Mouse (Mus musculus): ENCODE measurements around the gene Klk15.
"Not testable (repeated sequence)": the region's sequence is repeated elsewhere in the genome, so short reads cannot be mapped to it uniquely, and the experiment has no call there.

Klk15 gene

DNA sequence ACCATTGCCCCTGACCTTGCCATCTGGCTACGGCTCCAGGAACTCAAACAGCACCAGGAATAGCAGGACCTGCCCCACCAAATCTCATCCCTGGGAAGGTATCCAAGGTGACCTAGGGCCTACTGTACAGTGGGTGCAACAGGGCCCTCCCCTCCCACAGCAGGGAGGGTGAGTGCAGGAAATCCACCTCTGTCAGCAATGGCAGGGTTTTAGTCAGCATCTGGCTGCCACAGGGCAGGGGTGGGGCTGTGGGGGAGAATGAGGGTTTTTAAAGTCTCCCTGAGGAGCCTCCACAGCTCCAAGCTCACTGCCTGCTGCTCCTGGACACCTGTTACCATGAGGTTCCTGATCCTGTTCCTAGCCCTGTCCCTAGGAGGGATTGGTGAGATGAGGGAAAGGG, 42.2 kb downstream of the Klk15 start, which contains the start of gene Klk1b9:
TSS of gene Klk1b9 (plus strand) at position 301 of the 400 bp plus-strand sequence.
- not testable (repeated sequence) for ATAC-seq (ENCODE audit: low TSS enrichment)

DNA sequence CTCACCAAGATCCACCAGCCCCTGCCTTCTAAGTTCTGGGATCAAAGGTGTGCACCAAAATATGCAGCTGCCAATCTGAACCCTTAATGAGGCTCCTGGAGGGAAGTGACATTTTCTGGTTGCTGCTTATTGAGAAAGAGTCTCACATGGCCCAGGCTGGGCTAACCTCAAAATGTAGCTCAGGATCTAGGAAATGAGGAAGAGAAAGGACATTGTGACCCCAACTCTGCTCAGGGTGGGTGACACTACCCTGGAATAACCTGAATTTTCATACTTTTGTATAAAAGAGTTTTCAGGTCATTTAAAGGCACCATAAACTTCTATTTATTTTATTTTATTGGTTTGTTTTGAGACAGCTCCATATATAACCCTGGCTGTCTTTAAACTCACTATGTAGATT, 52.1 kb downstream of the Klk15 start:
- no peak for ATAC-seq (ENCODE audit: low TSS enrichment)

Data from frontal cortex, adult (tissue).